Mouse (Mus musculus): ENCODE measurements around the gene Adam8. TPM values are rescaled to one million over a fixed set of nuclear protein-coding genes. Genes with fewer than 3 reads are reported as not detected.

Adam8 gene
- 1.2 and 1.7 TPM in 2 replicates for polyA plus RNA-seq (2014; fragmentation: Nextera tagmentation; extraction: Ambion mirVana)

DNA sequence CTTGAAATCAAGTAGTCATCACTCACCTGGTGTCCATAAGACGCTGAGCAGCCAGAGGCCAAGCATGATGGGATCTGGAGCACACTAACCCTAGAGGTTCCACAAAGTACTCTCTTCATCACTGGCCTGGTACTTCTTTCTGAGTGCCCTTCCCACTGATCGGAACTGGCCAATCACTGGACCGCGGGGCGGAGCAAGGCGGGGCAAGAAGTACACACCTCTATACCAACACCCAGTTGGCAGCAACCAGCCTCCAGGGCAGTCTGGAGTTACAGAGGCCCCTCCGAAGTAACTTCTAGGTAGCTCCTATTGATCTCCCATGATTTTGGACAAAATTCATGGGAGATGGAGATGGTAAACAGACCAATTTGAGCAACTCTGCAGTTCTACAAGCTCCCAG, at the start of gene Adam8:
Gene Adam8 (minus strand): TSS at position 157 of the 400 bp plus-strand sequence.
- no peak; the same call in 1 of the 2 replicates for ATAC-seq (replicated peaks; ENCODE audit: insufficient number of reproducible peaks, low FRiP score, low TSS enrichment, low read depth)
- no peak within 1 kb of the TSS for H3K9ac ChIP-seq (replicated peaks; ENCODE audit: low read length)
- WGBS, result 28% methylated on average over 7 of the region's 7 CpGs

GRCm38 (mm10) chr7:140037171-140037555, 44.8 kb upstream of the Adam8 start:
- DNase-seq (ENCODE audit: low spot score) (no peak), ATAC-seq (replicated peaks; ENCODE audit: insufficient number of reproducible peaks, low FRiP score, low TSS enrichment, low read depth) (no peak)
- WGBS, result 50% methylated on average over 3 of the region's 3 CpGs
- Histone ChIP-seq H3K9ac (replicated peaks; ENCODE audit: low read length) (no peak overlapping the region), H3K4me3 (ENCODE audit: low read depth, low read length) (peak overlapping the region; percentile 89), H3K27ac (replicated peaks; ENCODE audit: low read depth, low read length) (no peak overlapping the region), H3K4me1 (ENCODE audit: control insufficient read depth, insufficient read depth, low read length) (no peaks in the 10 kb centered on the region; the same call in 1 of the 2 replicates), H3K27me3 (ENCODE audit: control insufficient read depth, insufficient read depth, low read length) (no peaks in the 10 kb centered on the region), H3K4me2 (ENCODE audit: low read depth, low read length) (peak overlapping the region; percentile 79), H3K9me3 (replicated peaks; ENCODE audit: control insufficient read depth, low read length) (no peaks in the 10 kb centered on the region), H3K36me3 (replicated peaks; ENCODE audit: control insufficient read depth, insufficient read depth, low read depth, low read length) (peaks cover 4% of the 10 kb centered on the region; the same call in 1 of the 2 replicates)

More for the DNA sequence above, at the start of gene Adam8:
- no peak within 1 kb of the TSS for H3K4me2 ChIP-seq (ENCODE audit: low read depth, low read length)
- H3K4me1 ChIP-seq (ENCODE audit: control insufficient read depth, insufficient read depth, low read length), result no peaks in the 10 kb centered on the region
- H3K27ac ChIP-seq (replicated peaks; ENCODE audit: low read depth, low read length), result no peak within 1 kb of the TSS
- H3K27me3 ChIP-seq (ENCODE audit: control insufficient read depth, insufficient read depth, low read length), result no peaks in the 10 kb centered on the region
- DNase-seq (ENCODE audit: low spot score), result no peak
- H3K9me3 ChIP-seq (replicated peaks; ENCODE audit: control insufficient read depth, low read length), result no peaks in the 10 kb centered on the region
- H3K4me3 ChIP-seq (ENCODE audit: low read depth, low read length), result no peak within 1 kb of the TSS
- H3K36me3 ChIP-seq (replicated peaks; ENCODE audit: control insufficient read depth, insufficient read depth, low read depth, low read length), result no peaks in the 10 kb centered on the region; the same call in none of the 2 replicates

DNA sequence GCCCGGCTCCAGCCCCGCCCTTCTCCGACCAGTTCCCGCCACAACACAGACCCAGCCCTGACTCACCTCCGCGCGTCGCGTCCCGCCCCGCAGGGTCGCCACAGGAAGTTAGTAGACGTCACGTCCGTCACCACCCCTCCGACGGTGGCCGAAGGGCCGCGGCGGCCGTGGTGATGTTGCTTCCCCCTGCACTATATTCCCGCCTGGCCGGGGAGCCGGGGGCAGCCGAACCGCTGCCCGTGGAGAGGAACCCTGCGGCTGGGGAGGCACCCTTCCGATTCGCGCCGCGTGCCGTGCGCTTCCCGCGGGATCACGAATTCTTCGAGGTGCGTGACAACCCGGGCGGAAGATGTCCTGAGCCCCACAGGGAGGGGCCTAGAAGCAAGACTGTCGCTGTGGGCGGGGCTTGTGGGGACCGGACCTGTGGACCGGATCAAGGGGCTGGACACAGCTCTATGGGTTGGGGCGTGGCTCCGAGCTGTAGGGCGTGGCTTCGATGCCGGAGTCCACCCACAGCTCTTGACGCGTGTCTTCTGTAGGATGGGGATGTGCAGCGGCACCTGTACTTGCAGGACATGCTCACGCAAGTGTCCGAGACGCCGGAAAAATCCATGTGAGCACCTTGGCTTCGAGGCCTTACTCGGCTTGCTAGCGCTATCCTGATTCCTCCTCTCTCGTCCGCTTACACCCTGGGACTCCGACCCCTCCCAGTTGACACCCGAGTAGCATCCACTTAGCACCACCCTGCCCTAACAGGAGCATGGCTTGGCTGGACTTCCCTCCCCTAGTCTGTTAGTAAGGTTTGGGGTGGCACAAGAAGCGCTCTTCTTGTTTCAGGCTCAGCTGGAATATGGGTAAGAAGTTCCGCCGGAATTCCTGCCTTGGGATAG, 44.2 kb upstream of the Adam8 start, which contains the start of the genes Zfp511 and Tubgcp2:
Gene Zfp511 (plus strand): TSS at position 111 of the 890 bp plus-strand sequence.
Gene Tubgcp2 (minus strand): TSS at position 389 of the 890 bp plus-strand sequence.
- Histone ChIP-seq H3K9me3 (replicated peaks; ENCODE audit: control insufficient read depth, low read length) (no peaks in the 10 kb centered on the region), H3K4me2 (ENCODE audit: low read depth, low read length) (peak within 1 kb of the TSS; percentile 79), H3K36me3 (replicated peaks; ENCODE audit: control insufficient read depth, insufficient read depth, low read depth, low read length) (peaks cover 4% of the 10 kb centered on the region; the same call in 1 of the 2 replicates), H3K4me3 (ENCODE audit: low read depth, low read length) (peak within 1 kb of the TSS; percentile 89), H3K9ac (replicated peaks; ENCODE audit: low read length) (peak within 1 kb of the TSS; percentile 92), H3K27me3 (ENCODE audit: control insufficient read depth, insufficient read depth, low read length) (no peaks in the 10 kb centered on the region), H3K27ac (replicated peaks; ENCODE audit: low read depth, low read length) (peak within 1 kb of the TSS; percentile 73), H3K4me1 (ENCODE audit: control insufficient read depth, insufficient read depth, low read length) (no peaks in the 10 kb centered on the region; the same call in 1 of the 2 replicates)
- DNase-seq (ENCODE audit: low spot score) (peak; percentile 97), ATAC-seq (replicated peaks; ENCODE audit: insufficient number of reproducible peaks, low FRiP score, low TSS enrichment, low read depth) (peak; percentile 96)
- WGBS, result 1% methylated on average over 69 of the region's 69 CpGs

GRCm38 (mm10) chr7:140035456-140035855, 43.1 kb upstream of the Adam8 start:
- DNase-seq (ENCODE audit: low spot score) (no peak), ATAC-seq (replicated peaks; ENCODE audit: insufficient number of reproducible peaks, low FRiP score, low TSS enrichment, low read depth) (no peak)
- peak overlapping the region; percentile 89 for H3K4me3 ChIP-seq (ENCODE audit: low read depth, low read length)
- no peak overlapping the region for H3K27ac ChIP-seq (replicated peaks; ENCODE audit: low read depth, low read length)
- no peaks in the 10 kb centered on the region; the same call in 1 of the 2 replicates for H3K4me1 ChIP-seq (ENCODE audit: control insufficient read depth, insufficient read depth, low read length)
- peak overlapping the region; percentile 79 for H3K4me2 ChIP-seq (ENCODE audit: low read depth, low read length)
- peaks cover 4% of the 10 kb centered on the region; the same call in 1 of the 2 replicates for H3K36me3 ChIP-seq (replicated peaks; ENCODE audit: control insufficient read depth, insufficient read depth, low read depth, low read length)
- 20% methylated on average over 7 of the region's 7 CpGs for WGBS
- no peaks in the 10 kb centered on the region for H3K9me3 ChIP-seq (replicated peaks; ENCODE audit: control insufficient read depth, low read length)
- peak overlapping the region; percentile 92 for H3K9ac ChIP-seq (replicated peaks; ENCODE audit: low read length)
- H3K27me3 ChIP-seq (ENCODE audit: control insufficient read depth, insufficient read depth, low read length), result no peaks in the 10 kb centered on the region

- Histone ChIP-seq H3K27me3 (ENCODE audit: control insufficient read depth, insufficient read depth, low read length) (no peaks in the 10 kb centered on the region), H3K9me3 (replicated peaks; ENCODE audit: control insufficient read depth, low read length) (no peaks in the 10 kb centered on the region), H3K4me2 (ENCODE audit: low read depth, low read length) (no peak overlapping the region), H3K9ac (replicated peaks; ENCODE audit: low read length) (no peak overlapping the region), H3K4me3 (ENCODE audit: low read depth, low read length) (no peak overlapping the region), H3K27ac (replicated peaks; ENCODE audit: low read depth, low read length) (no peak overlapping the region), H3K36me3 (replicated peaks; ENCODE audit: control insufficient read depth, insufficient read depth, low read depth, low read length) (peaks cover 14% of the 10 kb centered on the region), H3K4me1 (ENCODE audit: control insufficient read depth, insufficient read depth, low read length) (no peaks in the 10 kb centered on the region; the same call in 1 of the 2 replicates)
- DNase-seq (ENCODE audit: low spot score), result no peak
- 97% methylated on average over 9 of the region's 9 CpGs for WGBS
- no peak for ATAC-seq (replicated peaks; ENCODE audit: insufficient number of reproducible peaks, low FRiP score, low TSS enrichment, low read depth)
Measured at GRCm38 (mm10) chr7:140033386-140033785, 41.0 kb upstream of the Adam8 start.

GRCm38 (mm10) chr7:140032366-140032765, 40.0 kb upstream of the Adam8 start:
- no peak for ATAC-seq (replicated peaks; ENCODE audit: insufficient number of reproducible peaks, low FRiP score, low TSS enrichment, low read depth)
- 93% methylated on average over 10 of the region's 10 CpGs for WGBS
- no peak overlapping the region for H3K4me2 ChIP-seq (ENCODE audit: low read depth, low read length)
- peaks cover 16% of the 10 kb centered on the region for H3K36me3 ChIP-seq (replicated peaks; ENCODE audit: control insufficient read depth, insufficient read depth, low read depth, low read length)
- no peak overlapping the region for H3K27ac ChIP-seq (replicated peaks; ENCODE audit: low read depth, low read length)
- H3K9me3 ChIP-seq (replicated peaks; ENCODE audit: control insufficient read depth, low read length), result no peaks in the 10 kb centered on the region
- DNase-seq (ENCODE audit: low spot score), result no peak
- H3K4me3 ChIP-seq (ENCODE audit: low read depth, low read length), result no peak overlapping the region
- no peaks in the 10 kb centered on the region for H3K27me3 ChIP-seq (ENCODE audit: control insufficient read depth, insufficient read depth, low read length)
- H3K9ac ChIP-seq (replicated peaks; ENCODE audit: low read length), result no peak overlapping the region
- no peaks in the 10 kb centered on the region; the same call in 1 of the 2 replicates for H3K4me1 ChIP-seq (ENCODE audit: control insufficient read depth, insufficient read depth, low read length)

DNA sequence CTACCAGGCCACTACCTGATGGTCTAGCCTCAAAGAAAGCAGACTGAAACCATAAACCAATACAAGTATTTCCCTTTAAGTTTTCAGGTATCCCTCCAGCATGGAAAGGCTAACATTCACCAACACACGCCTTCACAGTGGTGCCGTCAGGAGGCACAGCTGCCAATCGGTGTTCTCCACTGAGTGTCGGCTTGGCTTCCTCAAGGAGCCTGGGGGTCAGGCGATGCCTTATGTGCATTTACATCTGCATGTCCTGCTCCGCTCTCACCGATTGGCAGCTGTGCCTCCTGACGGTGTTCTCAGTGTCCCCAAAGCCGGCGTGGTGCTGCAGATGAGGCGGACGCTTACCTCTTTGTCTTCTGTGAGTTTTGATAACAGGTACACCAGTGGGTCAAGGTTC, 39.4 kb upstream of the Adam8 start:
- H3K4me1 ChIP-seq (ENCODE audit: control insufficient read depth, insufficient read depth, low read length), result no peaks in the 10 kb centered on the region; the same call in 1 of the 2 replicates
- ATAC-seq (replicated peaks; ENCODE audit: insufficient number of reproducible peaks, low FRiP score, low TSS enrichment, low read depth) (no peak), DNase-seq (ENCODE audit: low spot score) (no peak)
- no peak overlapping the region for H3K4me2 ChIP-seq (ENCODE audit: low read depth, low read length)
- H3K36me3 ChIP-seq (replicated peaks; ENCODE audit: control insufficient read depth, insufficient read depth, low read depth, low read length), result peaks cover 16% of the 10 kb centered on the region
- H3K27me3 ChIP-seq (ENCODE audit: control insufficient read depth, insufficient read depth, low read length), result no peaks in the 10 kb centered on the region
- H3K4me3 ChIP-seq (ENCODE audit: low read depth, low read length), result no peak overlapping the region
- 93% methylated on average over 12 of the region's 12 CpGs for WGBS
- H3K9me3 ChIP-seq (replicated peaks; ENCODE audit: control insufficient read depth, low read length), result no peaks in the 10 kb centered on the region
- H3K9ac ChIP-seq (replicated peaks; ENCODE audit: low read length), result no peak overlapping the region
- H3K27ac ChIP-seq (replicated peaks; ENCODE audit: low read depth, low read length), result no peak overlapping the region

DNA sequence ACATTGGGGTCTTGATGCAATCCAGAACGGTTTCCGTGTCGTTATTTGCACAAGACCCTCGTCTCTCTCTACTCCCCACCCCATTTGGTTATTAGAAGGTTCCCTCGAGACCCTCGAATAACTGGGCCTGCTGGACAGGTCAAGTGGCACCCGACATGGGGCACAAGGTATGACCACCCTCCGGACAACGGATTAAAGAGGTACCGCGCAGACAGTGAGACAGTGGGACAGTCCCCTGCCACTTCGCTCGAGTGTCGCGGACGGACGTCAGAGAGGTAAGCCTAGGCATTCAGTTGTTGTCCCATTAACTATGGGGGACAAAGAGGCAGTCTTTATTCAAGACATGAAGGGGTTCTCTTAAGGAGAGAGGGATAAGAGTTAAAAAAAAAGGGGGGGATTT, 19.0 kb upstream of the Adam8 start:
- H3K36me3 ChIP-seq (replicated peaks; ENCODE audit: control insufficient read depth, insufficient read depth, low read depth, low read length), result peaks cover 4% of the 10 kb centered on the region
- H3K4me3 ChIP-seq (ENCODE audit: low read depth, low read length), result no peak overlapping the region
- ATAC-seq (replicated peaks; ENCODE audit: insufficient number of reproducible peaks, low FRiP score, low TSS enrichment, low read depth) (no peak), DNase-seq (ENCODE audit: low spot score) (no peak)
- 97% methylated on average over 17 of the region's 17 CpGs for WGBS
- H3K4me2 ChIP-seq (ENCODE audit: low read depth, low read length), result no peak overlapping the region
- no peak overlapping the region for H3K9ac ChIP-seq (replicated peaks; ENCODE audit: low read length)
- H3K9me3 ChIP-seq (replicated peaks; ENCODE audit: control insufficient read depth, low read length), result no peaks in the 10 kb centered on the region
- no peaks in the 10 kb centered on the region for H3K27me3 ChIP-seq (ENCODE audit: control insufficient read depth, insufficient read depth, low read length)
- no peaks in the 10 kb centered on the region for H3K4me1 ChIP-seq (ENCODE audit: control insufficient read depth, insufficient read depth, low read length)
- H3K27ac ChIP-seq (replicated peaks; ENCODE audit: low read depth, low read length), result no peak overlapping the region

Measured in embryonic facial prominence, embryonic 11.5 days (tissue).